ENCODE assay signal across 28 mouse cellular contexts in genomic region chr9:63523251-63523936, GRCm38 (mm10).
DNase-seq lines count a peak whose midpoint lies in the region; ATAC-seq and TF ChIP-seq lines count a peak whose summit lies in the region.
"Had no signal": no experiment of that assay in that cellular context is flagged by ENCODE, and none has a peak within 500 bp of the region (broad histone marks: within the 10 kb centered on the region; RNA-seq: fewer than 3 reads in every experiment).

No protein-coding gene starts in this region.

- no peak for DNase-seq in forebrain, embryonic 10.5 days (ENCODE audit: extremely low spot score, low spot score)
- peak; percentile 26 for DNase-seq in midbrain, embryonic 14.5 days
- DNase-seq in forebrain, embryonic 14.5 days (ENCODE audit: low spot score) = peak; percentile 79
- DNase-seq in hindbrain, postnatal 0 days (ENCODE audit: low spot score) = peak; percentile 26
- DNase-seq in cerebellum, adult 2 months = no peak
- DNase-seq: adrenal gland, adult 8-10 months; cerebellum, adult 9-10 months; embryo, embryonic 11 days; gastrocnemius, postnatal 10 days; heart, postnatal 10 days; kidney, adult 8-10 months; layer of hippocampus, postnatal 36 days; left cerebral cortex, postnatal 4 days; right cerebral cortex, postnatal 25 days; thymus, postnatal 14 days had no signal

- no peaks in the 10 kb centered on the region for H3K36me3 ChIP-seq in forebrain, embryonic 13.5 days (ENCODE audit: poor library complexity, severe bottlenecking)
- no peaks in the 10 kb centered on the region for H3K36me3 ChIP-seq in forebrain, embryonic 10.5 days (replicated peaks)
- no peaks in the 10 kb centered on the region for H3K36me3 ChIP-seq in midbrain, embryonic 14.5 days (ENCODE audit: control insufficient read depth, insufficient read depth, low read length)
- no peaks in the 10 kb centered on the region for H3K36me3 ChIP-seq in midbrain, embryonic 15.5 days (replicated peaks)
- H3K36me3 ChIP-seq in forebrain, embryonic 14.5 days (ENCODE audit: control insufficient read depth, insufficient read depth, low read length) = no peaks in the 10 kb centered on the region
- H3K36me3 ChIP-seq in hindbrain, postnatal 0 days (ENCODE audit: insufficient read depth, low read length) = no peaks in the 10 kb centered on the region
- H3K36me3 ChIP-seq: embryonic facial prominence, embryonic 13.5 days; G1E; heart, embryonic 13.5 days; liver, embryonic 15.5 days; lung, embryonic 15.5 days; midbrain, embryonic 12.5 days; stomach, embryonic 15.5 days had no signal

- 23% methylated on average over 14 of the region's 14 CpGs for WGBS in forebrain, embryonic 13.5 days
- 64% methylated on average over 14 of the region's 14 CpGs for WGBS in forebrain, embryonic 10.5 days
- WGBS in midbrain, embryonic 14.5 days = 72% methylated on average over 14 of the region's 14 CpGs
- 56% methylated on average over 14 of the region's 14 CpGs for WGBS in midbrain, embryonic 15.5 days
- 13% methylated on average over 14 of the region's 14 CpGs for WGBS in forebrain, embryonic 14.5 days
- 59% methylated on average over 14 of the region's 14 CpGs for WGBS in hindbrain, postnatal 0 days
- whole genome bisulfite sequencing in cerebellum, adult 2 months = 85% methylated on average over 14 of the region's 14 CpGs

- TF ChIP-seq POLR2A in cerebellum, adult 2 months (IDR thresholded peaks at IDR 0.05; ENCODE audit: borderline replicate concordance, insufficient read depth, low read length) = no peak

- no peak for TF ChIP-seq CTCF in hindbrain, postnatal 0 days (IDR thresholded peaks at IDR 0.05; ENCODE audit: low read depth)
- TF ChIP-seq CTCF in cerebellum, adult 2 months (IDR thresholded peaks at IDR 0.05; ENCODE audit: borderline replicate concordance, insufficient read depth, low read depth, low read length) = no peak

- peaks cover 65% of the 10 kb centered on the region for H3K27me3 ChIP-seq in forebrain, embryonic 13.5 days
- peaks cover 67% of the 10 kb centered on the region for H3K27me3 ChIP-seq in forebrain, embryonic 10.5 days (ENCODE audit: poor library complexity, severe bottlenecking)
- no peaks in the 10 kb centered on the region for H3K27me3 ChIP-seq in midbrain, embryonic 14.5 days (ENCODE audit: control insufficient read depth, insufficient read depth, low read length)
- H3K27me3 ChIP-seq in midbrain, embryonic 15.5 days (replicated peaks) = 0 out of 2 replicates have a peak, but pooled peaks cover 3% of the 10 kb centered on the region
- peaks cover 41% of the 10 kb centered on the region for H3K27me3 ChIP-seq in forebrain, embryonic 14.5 days (replicated peaks; ENCODE audit: control insufficient read depth, insufficient read depth, low read length)
- H3K27me3 ChIP-seq in hindbrain, postnatal 0 days (ENCODE audit: insufficient read depth, low read length) = no peaks in the 10 kb centered on the region
- no peaks in the 10 kb centered on the region for H3K27me3 ChIP-seq in cerebellum, adult 2 months (ENCODE audit: control insufficient read depth, insufficient read depth, low read length)
- H3K27me3 ChIP-seq: heart, embryonic 13.5 days; liver, embryonic 15.5 days; lung, embryonic 15.5 days; stomach, embryonic 15.5 days had no signal

- H3K9ac ChIP-seq in forebrain, embryonic 13.5 days = no peak overlapping the region
- no peak overlapping the region for H3K9ac ChIP-seq in midbrain, embryonic 14.5 days (replicated peaks; ENCODE audit: low read length)
- no peak overlapping the region for H3K9ac ChIP-seq in midbrain, embryonic 15.5 days
- H3K9ac ChIP-seq in forebrain, embryonic 14.5 days (ENCODE audit: low read length) = no peak overlapping the region
- no peak overlapping the region for H3K9ac ChIP-seq in hindbrain, postnatal 0 days (replicated peaks; ENCODE audit: low read length)
- H3K9ac ChIP-seq: embryonic facial prominence, embryonic 13.5 days; heart, embryonic 13.5 days; liver, embryonic 15.5 days; lung, embryonic 15.5 days; midbrain, embryonic 12.5 days; stomach, embryonic 15.5 days had no signal

- H3K4me2 ChIP-seq in forebrain, embryonic 13.5 days = peak overlapping the region; percentile 29
- no peak overlapping the region for H3K4me2 ChIP-seq in midbrain, embryonic 14.5 days (ENCODE audit: low read length)
- H3K4me2 ChIP-seq in midbrain, embryonic 15.5 days = no peak overlapping the region
- peak overlapping the region; percentile 20 for H3K4me2 ChIP-seq in forebrain, embryonic 14.5 days (ENCODE audit: low read length)
- peak overlapping the region; percentile 18; the same call in 1 of the 2 replicates for H3K4me2 ChIP-seq in hindbrain, postnatal 0 days (ENCODE audit: low read depth, low read length)
- H3K4me2 ChIP-seq: embryonic facial prominence, embryonic 13.5 days; heart, embryonic 13.5 days; liver, embryonic 15.5 days; lung, embryonic 15.5 days; midbrain, embryonic 12.5 days; stomach, embryonic 15.5 days had no signal

- no peak overlapping the region for H3K27ac ChIP-seq in forebrain, embryonic 13.5 days
- H3K27ac ChIP-seq in forebrain, embryonic 10.5 days = no peak overlapping the region
- no peak overlapping the region for H3K27ac ChIP-seq in midbrain, embryonic 14.5 days (replicated peaks; ENCODE audit: low read depth, low read length)
- H3K27ac ChIP-seq in midbrain, embryonic 15.5 days = no peak overlapping the region
- no peak overlapping the region; the same call in 1 of the 2 replicates for H3K27ac ChIP-seq in forebrain, embryonic 14.5 days (ENCODE audit: low read depth, low read length)
- no peak overlapping the region for H3K27ac ChIP-seq in hindbrain, postnatal 0 days
- no peak overlapping the region for H3K27ac ChIP-seq in cerebellum, adult 2 months (ENCODE audit: insufficient read depth, low read length)
- H3K27ac ChIP-seq: embryonic facial prominence, embryonic 13.5 days; heart, embryonic 13.5 days; kidney, postnatal 0 days; liver, embryonic 15.5 days; lung, embryonic 15.5 days; midbrain, embryonic 12.5 days; stomach, embryonic 15.5 days had no signal

- H3K4me3 ChIP-seq in forebrain, embryonic 13.5 days = no peak overlapping the region
- H3K4me3 ChIP-seq in forebrain, embryonic 10.5 days = no peak overlapping the region
- no peak overlapping the region for H3K4me3 ChIP-seq in midbrain, embryonic 14.5 days (replicated peaks; ENCODE audit: low read depth, low read length)
- no peak overlapping the region for H3K4me3 ChIP-seq in midbrain, embryonic 15.5 days
- H3K4me3 ChIP-seq in forebrain, embryonic 14.5 days (ENCODE audit: low read depth, low read length) = no peak overlapping the region
- no peak overlapping the region for H3K4me3 ChIP-seq in hindbrain, postnatal 0 days (ENCODE audit: low read length)
- H3K4me3 ChIP-seq in cerebellum, adult 2 months (replicated peaks; ENCODE audit: insufficient read depth, low read depth, low read length) = no peak overlapping the region
- H3K4me3 ChIP-seq: embryonic facial prominence, embryonic 13.5 days; heart, embryonic 13.5 days; liver, embryonic 15.5 days; lung, embryonic 15.5 days; midbrain, embryonic 12.5 days; myocyte; stomach, embryonic 15.5 days had no signal

- ATAC-seq in forebrain, embryonic 13.5 days = no peak
- no peak for ATAC-seq in midbrain, embryonic 14.5 days (ENCODE audit: low FRiP score, low TSS enrichment)
- no peak for ATAC-seq in midbrain, embryonic 15.5 days (replicated peaks)
- ATAC-seq in forebrain, embryonic 14.5 days = no peak
- ATAC-seq in hindbrain, postnatal 0 days = no peak
- ATAC-seq in inflammation-experienced regulatory T-cells, adult 6 months = no peak
- ATAC-seq: intestine, embryonic 16.5 days had no signal

- H3K4me1 ChIP-seq in forebrain, embryonic 13.5 days = peaks cover 21% of the 10 kb centered on the region
- peaks cover 31% of the 10 kb centered on the region for H3K4me1 ChIP-seq in forebrain, embryonic 10.5 days
- H3K4me1 ChIP-seq in midbrain, embryonic 14.5 days (ENCODE audit: control insufficient read depth, insufficient read depth, low read length) = no peaks in the 10 kb centered on the region
- 0 out of 2 replicates have a peak, but pooled peaks cover 3% of the 10 kb centered on the region for H3K4me1 ChIP-seq in midbrain, embryonic 15.5 days
- peaks cover 8% of the 10 kb centered on the region for H3K4me1 ChIP-seq in forebrain, embryonic 14.5 days (ENCODE audit: control insufficient read depth, insufficient read depth, low read length)
- H3K4me1 ChIP-seq in hindbrain, postnatal 0 days (ENCODE audit: insufficient read depth, low read length) = 0 out of 2 replicates have a peak, but pooled peaks cover 3% of the 10 kb centered on the region
- H3K4me1 ChIP-seq in cerebellum, adult 2 months (ENCODE audit: control insufficient read depth, insufficient read depth, low read length) = no peaks in the 10 kb centered on the region
- H3K4me1 ChIP-seq: liver, embryonic 15.5 days; lung, embryonic 15.5 days; stomach, embryonic 15.5 days had no signal

- no peaks in the 10 kb centered on the region for H3K9me3 ChIP-seq in forebrain, embryonic 13.5 days (replicated peaks)
- no peaks in the 10 kb centered on the region for H3K9me3 ChIP-seq in forebrain, embryonic 10.5 days
- no peaks in the 10 kb centered on the region for H3K9me3 ChIP-seq in midbrain, embryonic 14.5 days (ENCODE audit: control insufficient read depth, low read length)
- H3K9me3 ChIP-seq in midbrain, embryonic 15.5 days = no peaks in the 10 kb centered on the region
- no peaks in the 10 kb centered on the region for H3K9me3 ChIP-seq in forebrain, embryonic 14.5 days (replicated peaks; ENCODE audit: control insufficient read depth, low read length)
- no peaks in the 10 kb centered on the region for H3K9me3 ChIP-seq in hindbrain, postnatal 0 days (ENCODE audit: low read length)
- H3K9me3 ChIP-seq: embryonic facial prominence, embryonic 13.5 days; G1E; heart, embryonic 13.5 days; liver, embryonic 15.5 days; lung, embryonic 15.5 days; midbrain, embryonic 12.5 days; stomach, embryonic 15.5 days had no signal

Comparison
In these comparisons a context has a peak if more than half of its experiments do, and no peak if none do; other contexts are left out.
1. DNase-seq: peak in midbrain, embryonic 14.5 days (single experiment), forebrain, embryonic 14.5 days (single experiment) and hindbrain, postnatal 0 days (single experiment); none in forebrain, embryonic 10.5 days (single experiment) and cerebellum, adult 2 months (0 of 2).
2. H3K4me2 ChIP-seq: peak in forebrain, embryonic 13.5 days (single experiment), forebrain, embryonic 14.5 days (single experiment) and hindbrain, postnatal 0 days (single experiment); none in midbrain, embryonic 14.5 days (single experiment) and midbrain, embryonic 15.5 days (single experiment).